Mouse (Mus musculus): ENCODE data around the gene Spata21. TPM values are rescaled to one million over a fixed set of nuclear protein-coding genes. Genes with fewer than 3 reads are reported as not detected.
A peak's percentile ranks its signal among the peaks of the same experiment; 100 is the strongest.

Gene Spata21
- total RNA-seq, 4 experiments from 2014 or later: not detected

DNA sequence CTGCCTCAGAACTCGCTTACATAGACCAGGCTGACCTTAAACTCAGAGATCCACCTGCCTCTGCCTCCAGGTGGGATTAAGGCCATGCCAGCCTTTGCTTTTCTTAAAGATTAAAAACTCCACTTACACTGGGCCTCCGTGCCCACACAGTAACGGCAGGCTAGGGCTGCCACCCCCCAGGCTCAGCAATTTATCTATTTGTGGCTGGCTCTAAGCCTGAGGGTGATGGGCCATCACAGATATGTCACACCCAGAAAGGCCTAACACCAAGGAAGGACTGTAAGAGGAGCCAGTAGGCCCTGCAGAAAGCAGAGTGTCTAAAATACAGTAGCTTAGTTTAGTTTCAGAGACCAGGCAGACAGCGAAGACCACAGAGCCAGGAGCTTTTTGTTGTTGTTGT lies 14.0 kb upstream of the Spata21 start:
- DNase-seq (ENCODE audit: low spot score in 2 of 2): no peak

GRCm38 (mm10) chr4:141076761-141077506 lies 11.2 kb upstream of the Spata21 start:
- no peak for DNase-seq (ENCODE audit: low spot score in 2 of 2)

DNA sequence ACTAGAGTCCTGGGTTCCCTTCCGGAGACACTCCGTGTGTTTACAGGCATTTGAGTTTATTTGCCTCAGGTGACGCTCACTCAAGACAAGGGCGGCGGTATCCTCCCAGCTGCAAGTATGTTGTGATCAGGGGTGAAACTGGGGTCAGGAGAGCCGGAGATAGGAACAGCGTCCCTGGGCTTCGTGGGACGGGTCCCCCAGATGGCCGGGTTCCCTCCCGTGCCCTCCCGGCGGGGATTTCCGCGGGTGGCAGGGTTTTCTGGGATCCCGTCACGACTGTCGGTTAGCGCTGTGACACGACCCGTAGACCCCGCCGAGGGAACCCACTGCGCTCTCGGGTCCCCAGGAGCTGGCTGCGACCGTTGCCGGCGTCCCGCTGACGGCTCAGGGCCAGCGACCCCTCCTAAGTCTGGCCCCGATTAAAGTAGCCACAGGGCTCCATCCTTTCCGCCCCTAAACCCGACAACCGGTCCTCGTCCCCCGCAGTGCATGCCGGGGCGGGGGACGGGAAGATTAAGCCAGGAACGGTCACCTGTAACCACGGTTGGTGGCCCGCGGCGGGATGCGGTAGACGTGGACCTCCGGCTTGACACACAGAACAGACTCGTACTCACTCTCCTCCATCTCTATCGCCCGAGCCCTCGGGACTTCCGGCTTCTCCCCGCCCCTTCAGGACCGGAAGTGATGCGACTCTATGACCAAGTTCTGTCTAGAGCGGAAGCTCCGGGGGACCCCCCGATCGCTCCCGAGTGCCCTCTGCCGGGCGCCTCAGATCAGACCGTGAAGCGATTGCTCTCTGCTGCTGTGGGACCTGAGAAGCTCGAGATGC lies 10.2 kb upstream of the Spata21 start, which contains the start of gene Necap2:
TSS of gene Necap2 (minus strand) at position 677 of the 829 bp plus-strand sequence.
- DNase-seq (ENCODE audit: low spot score in 2 of 2): peak; percentile 88 to 89

- DNase-seq (ENCODE audit: low spot score in 2 of 2): no peak
Measured at GRCm38 (mm10) chr4:141078510-141079137, 9.5 kb upstream of the Spata21 start.

GRCm38 (mm10) chr4:141086862-141087261 lies 1.3 kb upstream of the Spata21 start:
- DNase-seq (ENCODE audit: low spot score in 2 of 2): no peak

GRCm38 (mm10) chr4:141088714-141089113 lies 581 bp downstream of the Spata21 start:
- DNase-seq (ENCODE audit: low spot score in 2 of 2): no peak

- DNase-seq (ENCODE audit: low spot score in 2 of 2): no peak
Measured at GRCm38 (mm10) chr4:141095016-141095415, 6.9 kb downstream of the Spata21 start.

DNA sequence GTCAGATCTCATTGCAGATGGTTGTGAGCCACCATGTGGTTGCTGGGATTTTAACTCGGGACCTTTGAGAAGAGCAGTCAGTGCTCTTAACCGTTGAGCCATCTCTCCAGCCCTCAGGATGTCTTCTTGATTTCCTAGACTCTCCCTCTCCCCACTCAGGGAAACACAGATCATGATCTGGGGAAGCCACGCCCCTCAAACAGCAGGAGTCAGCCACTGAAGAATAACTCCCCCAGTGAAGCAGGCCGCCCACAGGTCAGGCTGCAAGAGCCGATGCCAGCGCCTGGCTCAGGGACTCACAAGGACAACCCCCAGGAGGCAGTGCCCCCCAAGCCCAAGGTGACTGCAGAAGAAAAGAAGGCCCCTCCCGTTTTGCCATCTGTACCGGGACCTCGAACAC lies 8.6 kb downstream of the Spata21 start:
- DNase-seq (ENCODE audit: low spot score in 2 of 2): no peak

DNA sequence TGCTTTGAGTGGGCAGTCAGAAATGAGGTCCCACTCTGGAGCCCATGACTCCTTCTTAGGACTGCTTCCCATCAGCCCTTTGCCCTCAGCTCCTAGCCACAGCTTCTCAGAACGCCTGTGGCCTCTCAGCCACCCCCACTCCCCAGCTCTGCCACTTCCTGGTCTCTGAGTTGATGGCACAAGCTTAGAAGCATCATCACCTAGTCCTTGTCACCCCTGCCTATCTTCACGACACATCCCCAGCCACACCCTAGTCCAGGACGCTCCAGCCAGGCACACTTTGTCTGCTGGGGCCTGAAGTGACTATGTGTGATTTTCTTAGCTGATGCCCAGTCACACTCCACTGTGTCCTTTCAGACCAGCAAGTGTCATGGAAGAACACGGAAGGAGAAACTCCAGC lies 10.8 kb downstream of the Spata21 start:
- no peak for DNase-seq (ENCODE audit: low spot score in 2 of 2)

GRCm38 (mm10) chr4:141099956-141100355 lies 11.8 kb downstream of the Spata21 start:
- no peak for DNase-seq (ENCODE audit: low spot score in 2 of 2)

GRCm38 (mm10) chr4:141101291-141101690 lies 13.2 kb downstream of the Spata21 start:
- no peak for DNase-seq (ENCODE audit: low spot score in 2 of 2)

GRCm38 (mm10) chr4:141101855-141102254 lies 13.7 kb downstream of the Spata21 start:
- DNase-seq (ENCODE audit: low spot score in 2 of 2): no peak

- no peak for DNase-seq (ENCODE audit: low spot score in 2 of 2)
Measured at GRCm38 (mm10) chr4:141106526-141107183, 18.5 kb downstream of the Spata21 start.

- DNase-seq (ENCODE audit: low spot score in 2 of 2): no peak
Measured at GRCm38 (mm10) chr4:141108196-141108732, 20.1 kb downstream of the Spata21 start.

DNA sequence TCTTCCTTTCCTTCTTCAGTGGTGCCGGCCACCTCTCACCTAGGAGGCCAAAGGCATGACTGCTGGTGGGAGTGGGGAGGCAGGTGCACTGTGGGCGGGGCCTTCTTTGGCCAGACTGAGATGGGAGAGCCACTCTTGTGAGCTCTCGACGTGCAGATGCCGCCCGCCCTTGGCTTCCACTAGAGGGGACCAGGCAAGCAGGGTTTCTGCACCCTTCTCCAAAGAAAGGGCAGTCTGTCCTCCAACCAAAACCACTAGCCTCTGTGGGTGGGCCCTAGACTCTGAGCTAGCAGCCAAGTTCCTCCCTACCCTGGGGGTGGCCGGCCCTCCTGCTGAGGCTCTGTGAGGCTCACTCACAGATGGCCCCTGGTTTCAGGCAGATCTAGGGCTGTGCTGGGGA lies 25.7 kb downstream of the Spata21 start:
- no peak for DNase-seq (ENCODE audit: low spot score in 2 of 2)

DNA sequence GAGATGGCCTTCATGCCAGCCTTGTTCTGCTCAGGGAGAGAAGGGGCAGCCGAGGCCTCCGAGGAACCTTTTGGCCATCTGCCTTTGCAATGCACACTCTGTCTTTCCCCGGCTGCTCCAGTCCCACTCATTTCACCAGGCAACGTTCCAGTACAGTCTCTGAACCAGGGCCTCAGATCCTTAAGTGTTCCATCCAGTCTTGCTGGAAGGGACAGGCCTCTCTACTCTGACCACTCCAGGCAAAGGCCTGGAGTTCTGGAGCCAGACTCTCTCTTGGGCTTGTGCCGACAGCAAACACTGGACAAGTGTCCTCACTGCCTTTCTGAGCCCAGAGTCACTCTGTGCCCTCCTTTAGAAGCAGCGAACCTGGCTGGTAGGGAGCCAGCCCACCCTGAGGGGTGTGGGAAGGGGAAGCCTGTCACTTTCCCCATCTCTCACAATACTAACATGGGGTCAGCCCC lies 26.4 kb downstream of the Spata21 start:
- DNase-seq (ENCODE audit: low spot score in 2 of 2): no peak

- DNase-seq (ENCODE audit: low spot score in 2 of 2): no peak
Measured at GRCm38 (mm10) chr4:141115398-141115797, 27.3 kb downstream of the Spata21 start.

- DNase-seq (ENCODE audit: low spot score in 2 of 2): no peak
Measured at GRCm38 (mm10) chr4:141118691-141119090, 30.6 kb downstream of the Spata21 start.

- DNase-seq (ENCODE audit: low spot score in 2 of 2): no peak
Measured at GRCm38 (mm10) chr4:141120700-141121099, 32.6 kb downstream of the Spata21 start.

DNA sequence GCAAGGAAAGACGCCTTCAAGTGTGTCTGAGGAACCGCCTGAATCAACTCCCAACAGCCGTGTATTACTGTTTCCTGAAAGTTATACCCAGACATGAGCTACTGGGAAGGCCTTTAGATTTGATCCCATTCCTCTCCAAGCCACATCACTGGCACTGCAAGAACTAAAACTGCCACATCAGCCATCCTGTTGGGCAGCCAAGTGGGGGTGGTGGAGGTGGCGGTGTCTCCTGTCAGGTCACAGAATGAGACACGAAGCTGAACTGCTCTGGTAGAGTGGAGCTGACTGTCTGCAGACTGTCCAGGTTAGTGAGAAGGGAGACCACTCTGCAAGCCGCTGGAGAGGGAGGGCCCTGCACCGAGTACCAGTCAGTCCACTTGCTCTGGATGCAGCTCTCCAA lies 34.5 kb downstream of the Spata21 start:
- DNase-seq (ENCODE audit: low spot score in 2 of 2): no peak

GRCm38 (mm10) chr4:141123065-141123464 lies 34.9 kb downstream of the Spata21 start:
- DNase-seq (ENCODE audit: low spot score in 2 of 2): no peak
